Mouse (Mus musculus): ENCODE measurements at regions not wholly inside any gene's neighbourhood (a gene's known extent, or its start where the extent isn't known, plus 50 kb on each side); places are given as distances from the start of the nearest gene placed in this dataset.
A peak's percentile ranks its signal among the peaks of the same experiment; 100 is the strongest.

DNA sequence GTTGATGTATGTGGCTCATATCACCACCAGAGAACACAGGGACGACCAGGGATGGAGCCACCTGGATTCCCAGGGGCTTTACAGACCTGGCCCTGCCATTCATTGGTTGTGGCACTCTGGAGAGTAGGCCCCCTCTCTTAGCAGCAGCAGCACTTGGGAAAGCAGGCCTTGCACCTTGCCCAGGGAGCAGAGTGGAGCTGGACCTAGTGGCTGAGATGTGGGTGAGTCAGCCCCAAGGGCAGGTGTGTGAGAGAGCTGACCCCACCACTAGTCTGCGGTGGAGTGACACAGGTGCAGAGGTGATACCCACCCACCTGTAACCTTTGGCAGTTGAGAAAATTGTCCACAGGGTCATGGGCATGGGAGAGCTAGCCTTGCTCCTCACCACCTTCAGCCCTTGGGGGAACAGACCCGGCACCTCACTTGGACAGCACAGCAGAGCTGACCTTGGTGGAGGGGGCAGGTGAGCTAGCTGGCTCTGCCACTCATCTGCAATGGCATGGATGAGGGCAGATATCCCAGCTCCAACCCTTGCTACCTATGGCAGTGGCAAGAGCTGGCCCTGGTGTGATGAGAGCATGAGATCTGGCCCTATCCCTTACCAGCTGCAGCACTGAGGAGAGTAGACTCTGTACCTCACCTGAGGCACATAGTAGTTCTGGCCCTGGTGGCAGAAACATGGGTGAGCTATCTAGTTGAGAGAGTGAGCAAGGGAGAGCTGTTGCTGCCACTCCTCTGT lies 67.9 kb upstream of the Adgrl3 start:
- WGBS, result 82% methylated on average over 3 of the region's 3 CpGs
- H3K4me3 ChIP-seq, result no peak overlapping the region
- no peaks in the 10 kb centered on the region for H3K4me1 ChIP-seq
- ATAC-seq (ENCODE audit: insufficient number of reproducible peaks, low FRiP score, low TSS enrichment, low read depth), result 0 out of 2 replicates have a peak, but pooled peaks have one; percentile 19
- no peak overlapping the region for H3K27ac ChIP-seq
- H3K9me3 ChIP-seq, result no peaks in the 10 kb centered on the region
- H3K27me3 ChIP-seq, result no peaks in the 10 kb centered on the region
- no peaks in the 10 kb centered on the region for H3K36me3 ChIP-seq
- H3K4me2 ChIP-seq, result no peak overlapping the region
- no peak overlapping the region for H3K9ac ChIP-seq

DNA sequence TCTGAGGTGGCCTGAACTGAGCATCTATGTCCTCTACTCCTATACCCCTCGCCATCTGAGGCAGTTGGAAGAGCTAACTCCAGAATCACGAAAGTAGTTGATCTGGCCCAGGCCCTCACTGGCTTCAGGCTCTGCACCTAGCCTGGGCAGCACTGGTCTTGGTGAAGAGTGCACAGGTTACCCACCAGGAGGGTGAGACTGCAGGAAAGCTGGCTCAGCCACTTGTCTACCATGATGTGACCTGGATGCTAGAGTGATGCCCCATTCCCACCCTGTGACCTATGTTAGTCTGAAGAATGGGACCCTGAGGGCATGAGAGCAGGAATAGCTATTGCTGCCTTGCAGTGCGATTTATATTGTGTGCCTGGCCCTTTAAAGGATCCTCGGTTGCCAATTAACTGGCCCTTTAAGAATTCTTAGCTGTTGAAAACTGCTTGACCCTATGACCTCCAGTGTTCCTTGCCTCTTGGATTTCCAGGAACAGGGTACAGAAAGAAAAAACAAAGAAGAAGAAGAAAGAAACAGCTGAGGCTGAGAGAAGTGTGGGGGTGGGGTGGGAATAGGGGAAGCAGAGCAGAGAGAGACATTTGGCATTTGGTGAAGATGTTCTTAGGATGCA lies 67.2 kb upstream of the Adgrl3 start:
- WGBS, result 47% methylated on average over 4 of the region's 4 CpGs
- 0 out of 2 replicates have a peak, but pooled peaks have one; percentile 30 for ATAC-seq (ENCODE audit: insufficient number of reproducible peaks, low FRiP score, low TSS enrichment, low read depth)

More for the DNA sequence above, 67.2 kb upstream of the Adgrl3 start:
- no peak overlapping the region for H3K9ac ChIP-seq
- no peaks in the 10 kb centered on the region for H3K36me3 ChIP-seq
- no peaks in the 10 kb centered on the region for H3K4me1 ChIP-seq
- H3K4me3 ChIP-seq, result no peak overlapping the region
- no peaks in the 10 kb centered on the region for H3K27me3 ChIP-seq
- H3K27ac ChIP-seq, result no peak overlapping the region
- H3K9me3 ChIP-seq, result no peaks in the 10 kb centered on the region
- H3K4me2 ChIP-seq, result no peak overlapping the region

All from limb, embryonic 15.5 days (tissue).